Mouse (Mus musculus): ENCODE results near the gene Bcar3.

DNA sequence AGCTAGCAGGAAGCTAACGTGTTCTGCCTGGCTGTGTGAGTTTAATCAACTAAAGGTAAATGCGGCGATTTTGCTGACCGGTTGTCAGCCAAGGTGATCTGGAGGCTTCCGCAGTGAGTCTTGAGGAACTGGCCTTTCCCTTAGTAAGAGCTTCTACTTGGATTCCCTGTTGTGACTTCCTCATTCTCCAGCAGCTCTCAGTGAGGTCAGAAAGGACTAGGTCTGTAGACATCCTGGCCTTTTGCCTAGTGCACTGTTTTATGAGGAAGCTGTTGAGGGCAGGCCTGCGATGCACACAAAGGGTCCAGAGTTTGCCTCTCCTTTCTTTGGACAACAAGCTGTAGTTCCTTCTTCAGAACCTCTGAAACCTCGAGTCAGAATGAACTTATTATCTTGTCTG is 3.2 kb upstream of the Bcar3 start:
- no peak for TF ChIP-seq POLR2A (IDR thresholded peaks at IDR 0.05; ENCODE audit: borderline replicate concordance, extremely low read depth, low read depth, low read length)
- no peak for TF ChIP-seq CTCF (IDR thresholded peaks at IDR 0.05; ENCODE audit: insufficient read depth, low read length)

Data from lung, adult 2 months (tissue).